Mouse (Mus musculus) retina, adult 2 months (tissue): ENCODE data around the gene Pabpc4.

Source experiments
- DNase-seq: peaks from one replicate; pipeline ENCODE4 v3.0.0-alpha.2; 2012; ENCODE audit warnings: low read depth, low spot score

Gene Pabpc4

GRCm38 (mm10) chr4:123261721-123262401 is at the start of gene Pabpc4:
Gene Pabpc4, plus strand, starts transcription at chr4:123262351.
- no peak for DNase-seq

GRCm38 (mm10) chr4:123213975-123214374 is 48.2 kb upstream of the Pabpc4 start:
- DNase-seq, result no peak

- no peak for DNase-seq
These were observed 46.8 kb upstream of the Pabpc4 start for GRCm38 (mm10) chr4:123215367-123215766.

GRCm38 (mm10) chr4:123216782-123217181 is 45.4 kb upstream of the Pabpc4 start:
- DNase-seq, result no peak

GRCm38 (mm10) chr4:123219720-123220357 is 42.3 kb upstream of the Pabpc4 start:
- no peak for DNase-seq

- no peak for DNase-seq
These were observed 41.5 kb upstream of the Pabpc4 start for GRCm38 (mm10) chr4:123220637-123221036.

- DNase-seq, result no peak
These were observed 38.8 kb upstream of the Pabpc4 start for GRCm38 (mm10) chr4:123223309-123223708.

GRCm38 (mm10) chr4:123225718-123226403 is 36.3 kb upstream of the Pabpc4 start:
- no peak for DNase-seq

GRCm38 (mm10) chr4:123227707-123228106 is 34.4 kb upstream of the Pabpc4 start:
- DNase-seq, result no peak

- DNase-seq, result no peak
These were observed 33.9 kb upstream of the Pabpc4 start for GRCm38 (mm10) chr4:123228270-123228669.

- no peak for DNase-seq
These were observed 33.0 kb upstream of the Pabpc4 start for GRCm38 (mm10) chr4:123229166-123229565.

GRCm38 (mm10) chr4:123232841-123233240 is 29.3 kb upstream of the Pabpc4 start:
- no peak for DNase-seq

GRCm38 (mm10) chr4:123233492-123234084 is 28.6 kb upstream of the Pabpc4 start, which contains the start of gene Heyl:
Gene Heyl, plus strand, starts transcription at chr4:123233556.
- no peak for DNase-seq

GRCm38 (mm10) chr4:123235835-123236430 is 26.2 kb upstream of the Pabpc4 start:
- DNase-seq, result no peak

GRCm38 (mm10) chr4:123236431-123237031 is 25.6 kb upstream of the Pabpc4 start:
- no peak for DNase-seq

GRCm38 (mm10) chr4:123237386-123238266 is 24.5 kb upstream of the Pabpc4 start:
- DNase-seq, result no peak

- no peak for DNase-seq
These were observed 22.6 kb upstream of the Pabpc4 start for GRCm38 (mm10) chr4:123239361-123240203.

- no peak for DNase-seq
These were observed 15.9 kb upstream of the Pabpc4 start for GRCm38 (mm10) chr4:123246221-123246620.

GRCm38 (mm10) chr4:123246651-123247050 is 15.5 kb upstream of the Pabpc4 start:
- no peak for DNase-seq
